Mouse (Mus musculus) testis, postnatal 10 days (tissue): Measurements from ENCODE around the gene Gm29866.
"Not testable (repeated sequence)": the region's sequence is repeated elsewhere in the genome, so short reads cannot be mapped to it uniquely, and the experiment has no call there.

Experiments used
- DNase-seq: peaks from one replicate; pipeline ENCODE4 v3.0.0; 2021; ENCODE audit warnings: low spot score

Gm29866 gene

DNA sequence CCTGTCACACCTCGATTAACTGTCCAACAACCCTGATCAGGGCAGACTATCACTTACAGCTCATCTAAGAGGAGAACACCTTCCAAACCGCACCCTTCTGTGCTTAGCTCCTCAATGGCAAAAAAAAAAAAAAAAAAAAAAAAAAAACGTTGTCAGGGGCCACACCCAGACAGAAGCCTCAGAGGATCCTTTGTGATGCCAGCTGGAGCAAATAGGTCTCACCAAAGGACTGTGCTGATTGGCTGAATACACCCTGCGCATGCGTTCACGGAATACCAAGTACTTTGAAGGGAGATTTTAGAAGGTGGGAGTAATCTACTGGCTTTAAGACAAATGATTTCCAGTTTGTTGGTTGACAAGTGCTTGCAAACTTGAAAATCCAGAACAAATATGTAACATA is at the start of gene Gm29866:
TSS of gene Gm29866 (minus strand) at position 101 of the 400 bp plus-strand sequence.
- not testable (repeated sequence) for DNase-seq
